Mouse (Mus musculus) CH12.LX (cell line): ENCODE results near the gene Synj2.

Source experiments
- CTCF ChIP-seq, 2 experiments: IDR thresholded peaks in 1 of 2; conservative IDR thresholded peaks in 1 of 2; 2 replicates each; pipeline ENCODE4 v1.5.1; 2011 to 2012; ENCODE audit warnings: low read depth in 2 of 2, low read length in 2 of 2, improper control_type of control experiment in 1 of 2, inconsistent platforms in 1 of 2, mild to moderate bottlenecking in 1 of 2, moderate library complexity in 1 of 2
- ELF1 ChIP-seq: IDR thresholded peaks from 2 replicates; pipeline ENCODE4 v1.6.1; 2014; ENCODE audit warnings: low read depth, mild to moderate bottlenecking, inconsistent platforms, low read length, improper control_type of control experiment
- MAFK ChIP-seq: IDR thresholded peaks from 2 replicates; pipeline ENCODE4 v1.6.1; 2011; ENCODE audit warnings: low read length, improper control_type of control experiment; ENCODE audit not compliant: insufficient replicate concordance
- NRF1 ChIP-seq: IDR thresholded peaks from 2 replicates; pipeline ENCODE4 v1.6.1; 2014; ENCODE audit warnings: low read depth, mild to moderate bottlenecking, inconsistent platforms, low read length, improper control_type of control experiment, moderate library complexity
- POLR2A ChIP-seq: IDR thresholded peaks from 2 replicates; pipeline ENCODE4 v1.6.1; 2011; ENCODE audit warnings: low read depth, mild to moderate bottlenecking, improper control_type of control experiment, low read length
- ZC3H11A ChIP-seq: IDR thresholded peaks from 2 replicates; pipeline ENCODE4 v1.6.1; 2012; ENCODE audit warnings: low read depth, mild to moderate bottlenecking, inconsistent platforms, low read length, improper control_type of control experiment
- ZMIZ1 ChIP-seq: IDR thresholded peaks from 2 replicates; pipeline ENCODE4 v1.6.1; 2012; ENCODE audit warnings: low read depth, mild to moderate bottlenecking, inconsistent platforms, low read length, improper control_type of control experiment

GRCm38 (mm10) chr17:6062793-6063192 is 121.7 kb downstream of the Synj2 start:
- TF ChIP-seq CTCF (conservative IDR thresholded peaks at IDR 0.05 in 1 of 2, IDR thresholded peaks at IDR 0.05 in 1 of 2; ENCODE audit: low read depth in 2 of 2, low read length in 2 of 2): no peak
- TF ChIP-seq MAFK: no peak
- no peak for TF ChIP-seq POLR2A
- no peak for TF ChIP-seq NRF1
- no peak for TF ChIP-seq ZMIZ1
- TF ChIP-seq ZC3H11A: no peak
- TF ChIP-seq ELF1: no peak
